Mouse (Mus musculus): ENCODE measurements at regions not wholly inside any gene's neighbourhood (a gene's known extent, or its start where the extent isn't known, plus 50 kb on each side); places are given as distances from the start of the nearest gene placed in this dataset.

GRCm38 (mm10) chr5:54178966-54179547, 180.8 kb downstream of the Stim2 start:
- no peak for DNase-seq

- DNase-seq: peak; percentile 13
Measured at GRCm38 (mm10) chr5:54180192-54180611, 181.9 kb downstream of the Stim2 start.

- DNase-seq: no peak
Measured at GRCm38 (mm10) chr5:54180640-54181326, 182.5 kb downstream of the Stim2 start.

- DNase-seq: no peak
Measured at GRCm38 (mm10) chr5:54181327-54181863, 183.1 kb downstream of the Stim2 start.

GRCm38 (mm10) chr5:54182754-54183153, 184.5 kb downstream of the Stim2 start:
- no peak for DNase-seq

- DNase-seq: no peak
Measured at GRCm38 (mm10) chr5:54185662-54186061, 187.4 kb downstream of the Stim2 start.

- DNase-seq: no peak
Measured at GRCm38 (mm10) chr5:54186076-54186676, 187.9 kb downstream of the Stim2 start.

GRCm38 (mm10) chr5:54191688-54192087, 193.4 kb downstream of the Stim2 start:
- DNase-seq: no peak

- DNase-seq: no peak
Measured at GRCm38 (mm10) chr5:54194846-54195245, 196.5 kb downstream of the Stim2 start.

- DNase-seq: no peak
Measured at GRCm38 (mm10) chr5:54200032-54200431, 201.7 kb downstream of the Stim2 start.

GRCm38 (mm10) chr5:54200587-54200986, 202.3 kb downstream of the Stim2 start:
- no peak for DNase-seq

GRCm38 (mm10) chr5:54211457-54211856, 213.2 kb downstream of the Stim2 start:
- DNase-seq: no peak

GRCm38 (mm10) chr5:54212038-54212589, 213.8 kb downstream of the Stim2 start:
- DNase-seq: no peak

- DNase-seq: no peak
Measured at GRCm38 (mm10) chr5:54225031-54225430, 226.7 kb downstream of the Stim2 start.

- no peak for DNase-seq
Measured at GRCm38 (mm10) chr5:54234580-54234979, 236.3 kb downstream of the Stim2 start.

GRCm38 (mm10) chr5:54235226-54235625, 236.9 kb downstream of the Stim2 start:
- DNase-seq: no peak

GRCm38 (mm10) chr5:54237226-54237625, 238.9 kb downstream of the Stim2 start:
- no peak for DNase-seq

GRCm38 (mm10) chr5:54238646-54239167, 240.4 kb downstream of the Stim2 start:
- DNase-seq: no peak

GRCm38 (mm10) chr5:54239586-54239985, 241.3 kb downstream of the Stim2 start:
- DNase-seq: no peak

GRCm38 (mm10) chr5:54241169-54241917, 243.0 kb downstream of the Stim2 start:
- no peak for DNase-seq

- no peak for DNase-seq
Measured at GRCm38 (mm10) chr5:54242126-54242525, 243.8 kb downstream of the Stim2 start.

- no peak for DNase-seq
Measured at GRCm38 (mm10) chr5:54252038-54252437, 253.7 kb downstream of the Stim2 start.
